Mouse (Mus musculus): ENCODE results near the gene Pagr1a.

- TF ChIP-seq POLR2A (IDR thresholded peaks at IDR 0.05; ENCODE audit: low read depth, low read length), result no peak
- TF ChIP-seq CTCF (conservative IDR thresholded peaks at IDR 0.05; ENCODE audit: insufficient read depth, insufficient read length, low read depth, low read length), result no peak
Observed at GRCm38 (mm10) chr7:126976878-126977459, 40.2 kb downstream of the Pagr1a start.

Data from kidney, adult 2 months (tissue).